Mouse (Mus musculus) heart, postnatal 14 days (tissue): ENCODE data around the gene Cyth4. TPM values are rescaled to one million over a fixed set of nuclear protein-coding genes. Genes with fewer than 3 reads are reported as not detected.

Source experiments
- total RNA-seq, 2 experiments: library from RNA; stranded (reverse); gene quantifications; 2 replicates each; pipeline ENCODE4 v1.2.3; 2021

The Cyth4 gene
- total RNA-seq, 2 experiments from 2014 or later: 5.7 to 8.8 TPM

Other genes with a start within 250 kb of the Cyth4 start
- not detected for gene Tex33, start 201.1 kb upstream of the Cyth4 start, total RNA-seq
- gene Tst, start 191.1 kb upstream of the Cyth4 start, total RNA-seq: 10 to 100 TPM; 11.2 to 13.7 TPM
- gene Mpst, start 190.6 kb upstream of the Cyth4 start, total RNA-seq: 10 to 100 TPM; 28.1 to 31.0 TPM
- gene Kctd17, start 168.5 kb upstream of the Cyth4 start, total RNA-seq: 10 to 100 TPM; 53.9 to 54.3 TPM
- gene Tmprss6, start 128.4 kb upstream of the Cyth4 start, total RNA-seq: not detected
- gene Il2rb, start 101.8 kb upstream of the Cyth4 start, total RNA-seq: under 1 TPM; 0.07 to 0.20 TPM
- gene C1qtnf6, start 65.6 kb upstream of the Cyth4 start, total RNA-seq: 10 to 100 TPM; 83.9 to 98.0 TPM
- gene Sstr3, start 52.4 kb upstream of the Cyth4 start, total RNA-seq: not detected
- 10 to 100 TPM in 1 of 2 experiments, 1 to 10 TPM in 1; 3.9 to 18.7 TPM for gene Rac2, start 24.3 kb upstream of the Cyth4 start, total RNA-seq
- gene Elfn2, start 121.7 kb downstream of the Cyth4 start, total RNA-seq: 1 to 10 TPM; 3.5 to 4.2 TPM
- 10 to 100 TPM; 14.0 to 14.6 TPM for gene Mfng, start 176.4 kb downstream of the Cyth4 start, total RNA-seq
- 10 to 100 TPM; 20.3 to 20.6 TPM for gene Card10, start 206.0 kb downstream of the Cyth4 start, total RNA-seq
- 10 to 100 TPM; 47.5 to 50.8 TPM for gene Cdc42ep1, start 245.6 kb downstream of the Cyth4 start, total RNA-seq